Mouse (Mus musculus) gastrocnemius, postnatal 14 days (tissue): ENCODE measurements at regions not wholly inside any gene's neighbourhood (a gene's known extent, or its start where the extent isn't known, plus 50 kb on each side); places are given as distances from the start of the nearest gene placed in this dataset.

Experiments used
- DNase-seq: peaks from one replicate; pipeline ENCODE4 v3.0.0; 2021; ENCODE audit warnings: mixed read lengths
- intact Hi-C: fragments of 180-260 bp; cut with DNase I; formaldehyde crosslinking; loops from one replicate; pipeline ENCODE4 v1.15.1; 2025; ENCODE audit warnings: low total_unique reads

DNA sequence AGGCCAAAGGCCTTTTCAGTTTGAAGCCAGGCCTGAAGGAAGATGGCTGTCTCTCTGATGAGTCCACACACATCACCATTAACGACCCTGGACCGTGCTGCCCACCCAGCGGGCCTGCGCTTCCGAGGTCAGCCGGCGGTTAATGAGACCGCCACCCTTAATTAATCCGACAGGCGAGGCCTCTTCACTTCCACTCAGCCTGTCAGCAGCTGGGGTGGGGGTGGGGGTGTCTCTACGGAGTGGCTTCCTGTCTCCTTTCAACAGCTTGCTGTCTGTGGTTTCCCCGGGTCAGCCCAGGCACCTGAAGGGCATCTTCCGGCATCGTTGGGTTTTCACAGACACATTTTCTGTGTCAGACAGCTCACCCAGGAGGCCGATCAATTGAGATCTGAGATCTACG, 113.0 kb upstream of the 1700021F07Rik start:
- intact Hi-C loops = no loop called here
- DNase-seq = no peak

DNA sequence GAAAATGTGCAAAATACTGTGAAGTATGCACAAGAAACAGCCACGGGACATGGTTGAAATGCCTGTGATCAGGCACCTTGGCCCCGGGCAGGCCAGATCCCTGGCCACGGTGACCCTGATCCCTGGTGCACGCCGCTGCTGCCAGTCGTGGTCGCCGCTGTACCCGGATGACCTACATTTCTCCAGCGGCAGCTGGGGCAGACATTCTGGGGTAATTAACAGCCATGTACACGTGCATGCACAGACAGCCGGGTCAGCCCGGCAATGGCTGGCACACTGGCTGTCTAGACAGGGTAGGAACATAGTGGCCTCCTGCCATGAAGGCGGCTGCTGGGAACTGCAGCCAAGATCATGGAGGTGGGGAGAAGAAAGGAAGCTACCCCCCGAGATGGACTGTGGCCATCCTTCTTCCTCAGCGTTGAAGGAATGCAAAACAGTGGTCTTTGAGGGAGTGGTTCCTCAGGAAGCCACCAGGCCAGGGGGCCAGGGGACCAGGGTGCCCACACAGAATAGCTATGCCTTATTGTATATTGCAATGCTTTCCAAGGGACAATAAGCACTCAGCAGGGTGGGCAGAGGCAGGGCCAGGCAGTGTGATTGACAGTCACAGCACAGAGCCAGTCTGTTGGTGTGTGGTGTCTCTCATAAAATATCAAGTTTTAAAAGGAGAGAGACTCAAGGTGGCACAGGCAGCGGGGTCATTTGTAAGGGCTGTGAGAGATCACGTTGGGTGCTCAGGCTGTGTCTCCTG, 108.3 kb upstream of the 1700021F07Rik start:
- peak; percentile 56 for DNase-seq
- intact Hi-C loops = no loop called here

DNA sequence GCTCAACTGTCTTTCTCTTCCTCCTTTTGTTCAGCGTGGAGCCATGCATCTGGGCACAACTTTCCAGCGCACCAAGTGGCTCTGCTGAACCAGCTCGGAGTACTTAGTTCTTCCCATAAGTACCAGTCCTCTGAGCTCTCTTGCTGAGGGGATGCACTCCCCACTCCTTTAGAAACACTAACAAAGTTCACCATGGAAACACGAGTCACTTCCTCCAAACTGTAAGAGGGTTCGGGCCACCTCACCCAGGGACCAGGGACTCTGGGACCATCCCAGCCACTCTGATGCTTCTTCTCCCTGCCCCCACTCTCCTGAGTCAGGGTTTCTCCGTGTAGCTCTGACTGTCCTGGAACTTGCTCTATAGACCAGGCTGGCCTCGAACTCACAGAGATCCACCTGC, 107.0 kb upstream of the 1700021F07Rik start:
- intact Hi-C loops = no loop called here
- DNase-seq = no peak

DNA sequence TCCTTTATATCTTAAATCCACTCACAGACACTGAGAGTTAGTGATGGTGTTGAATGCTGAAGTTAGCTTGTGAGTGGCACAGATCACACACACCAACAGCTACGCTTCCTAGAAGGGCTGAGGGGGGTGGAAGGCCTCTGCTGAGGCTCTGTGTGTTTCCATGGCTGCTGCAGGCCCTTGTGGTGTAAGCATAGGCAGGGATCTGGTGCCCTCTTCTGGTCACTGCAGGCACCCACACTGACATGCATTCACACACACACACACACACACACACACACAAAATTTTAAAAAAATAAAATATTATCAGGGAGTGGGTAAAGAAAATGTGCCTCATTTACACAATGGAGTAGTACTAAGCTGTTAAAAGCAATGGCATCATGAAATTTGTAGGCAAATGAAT, 105.5 kb upstream of the 1700021F07Rik start:
- intact Hi-C loops = no loop called here
- no peak for DNase-seq

DNA sequence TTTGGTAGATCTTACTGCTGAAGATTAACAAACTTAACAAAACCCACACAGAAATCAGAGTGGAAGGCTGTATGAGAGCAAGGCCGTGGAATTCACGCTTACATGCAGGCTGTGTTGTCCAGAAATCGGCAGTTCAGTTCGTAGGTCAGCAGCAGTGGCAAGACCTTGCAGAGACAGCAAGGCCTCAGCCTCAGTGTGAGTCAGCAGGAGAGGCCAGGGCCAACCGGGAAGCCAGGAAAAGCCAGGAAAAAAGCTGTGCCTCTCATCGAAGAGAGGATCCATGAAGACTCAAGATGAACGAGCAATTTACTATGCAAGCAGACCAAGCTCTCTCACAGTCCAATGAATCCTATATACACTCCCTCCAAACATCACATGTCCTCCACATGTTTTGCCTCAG, 103.4 kb upstream of the 1700021F07Rik start:
- no peak for DNase-seq
- intact Hi-C loops = no loop called here

DNA sequence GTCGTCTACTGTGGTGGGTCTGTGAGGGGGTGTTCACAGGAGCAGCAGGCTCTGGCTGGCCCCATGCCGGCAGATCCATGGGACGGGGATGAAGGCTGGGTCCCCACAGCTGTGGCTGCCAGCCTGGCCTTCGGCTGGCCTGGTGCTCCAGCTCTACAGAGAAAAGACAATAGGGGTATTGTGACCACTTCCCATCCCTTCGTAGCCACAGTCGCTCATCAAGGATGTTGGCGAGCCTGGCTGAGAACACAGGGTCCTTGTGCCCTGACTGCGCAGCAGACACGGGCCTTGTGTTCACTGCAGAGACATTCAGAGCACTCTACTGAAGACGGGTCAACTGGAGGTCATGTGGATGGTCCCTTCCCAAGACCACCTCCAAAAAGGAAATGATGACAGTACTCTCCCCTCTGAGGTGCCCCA, 102.4 kb upstream of the 1700021F07Rik start:
- intact Hi-C loops = no loop called here
- DNase-seq = peak; percentile 43

DNA sequence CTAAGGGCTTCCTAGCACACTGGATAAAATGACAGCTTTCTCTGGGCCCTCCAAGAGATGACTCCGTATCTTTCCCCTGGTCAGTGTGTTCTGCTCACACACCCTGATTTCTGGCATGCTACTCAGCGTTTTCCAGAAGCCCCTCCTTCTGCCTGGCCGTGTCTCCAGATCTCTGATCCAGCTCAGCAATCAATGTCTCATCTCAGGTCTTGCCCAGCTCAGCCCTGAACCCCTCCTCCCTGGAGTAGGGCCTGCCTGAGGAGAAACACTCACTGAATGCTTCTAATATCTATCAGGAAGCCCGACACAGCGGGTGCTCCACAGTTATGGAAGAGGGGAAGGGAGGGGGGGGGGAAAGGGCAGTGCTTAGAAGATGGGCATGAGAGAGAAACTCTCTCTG, 101.9 kb upstream of the 1700021F07Rik start:
- DNase-seq = no peak
- intact Hi-C loops = no loop called here

DNA sequence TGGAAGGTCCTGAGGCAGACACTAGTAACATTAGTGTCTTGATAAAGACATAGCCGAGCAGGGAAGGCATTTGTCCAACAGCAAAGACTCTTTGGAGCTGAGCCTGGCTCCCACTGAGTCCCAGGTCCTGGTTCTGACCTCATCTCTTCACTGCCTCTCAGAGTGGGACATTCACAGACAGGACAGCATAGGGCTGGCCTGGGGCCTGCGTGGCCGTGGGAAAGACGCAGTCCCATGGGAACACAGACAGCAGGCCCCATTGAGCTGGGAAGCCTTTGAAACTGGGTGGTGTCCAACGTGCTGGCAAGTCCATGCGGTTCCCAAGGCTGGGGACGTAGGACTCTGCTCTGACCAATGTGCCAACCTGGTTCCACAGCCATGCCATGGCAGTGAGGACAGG, 97.5 kb upstream of the 1700021F07Rik start:
- intact Hi-C loops = no loop called here
- DNase-seq = no peak

DNA sequence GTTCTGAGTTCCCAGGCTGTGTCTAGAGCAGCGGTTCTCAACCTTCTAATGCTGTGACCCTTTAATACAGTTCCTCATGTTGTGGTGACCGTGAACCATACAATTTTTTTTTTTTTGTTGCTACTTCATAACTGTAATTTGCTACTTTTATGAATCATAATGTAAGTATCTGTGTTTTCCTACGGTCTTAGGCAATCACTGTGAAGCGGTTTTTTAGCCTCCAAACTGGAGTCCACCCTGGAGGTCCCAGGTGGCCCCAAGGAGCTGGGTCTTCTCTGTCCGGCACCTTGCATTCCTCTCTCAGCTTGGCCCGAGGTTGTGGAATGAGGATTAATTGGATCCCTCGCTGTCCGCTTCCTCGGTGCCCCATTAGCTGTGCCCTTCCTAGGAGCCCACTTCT, 96.6 kb upstream of the 1700021F07Rik start:
- intact Hi-C loops = no loop called here
- no peak for DNase-seq

DNA sequence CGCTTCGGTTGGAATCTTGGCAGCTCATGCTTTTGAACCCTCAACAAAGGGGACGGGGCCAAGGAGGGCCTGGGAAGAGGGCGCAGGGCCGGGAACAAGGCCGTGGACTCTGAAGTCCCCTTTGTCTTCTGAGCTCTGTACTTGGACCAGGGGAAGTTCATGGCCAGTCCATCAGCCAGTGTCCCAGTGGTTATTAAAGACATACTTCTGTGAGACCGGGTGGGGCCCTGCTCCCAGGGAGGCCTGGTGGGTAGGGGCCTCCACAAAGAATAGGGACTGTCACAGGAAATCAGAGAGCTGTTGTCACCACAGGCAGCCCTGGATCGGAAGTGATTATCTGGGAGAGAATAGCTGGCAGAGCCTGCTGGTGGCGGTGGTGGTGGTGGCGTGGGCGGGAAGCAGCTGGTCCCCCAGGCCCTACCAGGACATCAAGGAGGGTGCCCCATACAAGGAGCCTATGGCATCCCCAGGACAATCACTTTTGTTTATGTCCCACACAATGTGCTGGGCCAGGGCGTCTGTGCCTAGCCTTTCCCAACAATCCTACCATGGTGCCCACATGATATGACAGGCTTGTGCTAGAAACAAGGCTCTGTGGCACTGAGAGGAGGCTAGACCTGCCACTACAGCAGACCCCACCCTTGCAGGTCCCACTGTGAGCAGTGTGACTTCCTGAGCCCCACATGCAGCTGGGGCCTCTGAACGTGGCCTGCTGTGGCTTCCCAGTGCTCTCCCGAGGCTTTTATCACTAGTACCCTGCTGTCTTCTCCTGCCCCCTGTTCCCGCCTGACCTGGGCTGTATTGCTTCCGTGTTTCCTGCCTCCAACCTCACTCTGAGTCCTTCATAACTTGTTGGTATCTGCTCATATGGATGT, 96.0 kb upstream of the 1700021F07Rik start:
- intact Hi-C loops = no loop called here
- no peak for DNase-seq

DNA sequence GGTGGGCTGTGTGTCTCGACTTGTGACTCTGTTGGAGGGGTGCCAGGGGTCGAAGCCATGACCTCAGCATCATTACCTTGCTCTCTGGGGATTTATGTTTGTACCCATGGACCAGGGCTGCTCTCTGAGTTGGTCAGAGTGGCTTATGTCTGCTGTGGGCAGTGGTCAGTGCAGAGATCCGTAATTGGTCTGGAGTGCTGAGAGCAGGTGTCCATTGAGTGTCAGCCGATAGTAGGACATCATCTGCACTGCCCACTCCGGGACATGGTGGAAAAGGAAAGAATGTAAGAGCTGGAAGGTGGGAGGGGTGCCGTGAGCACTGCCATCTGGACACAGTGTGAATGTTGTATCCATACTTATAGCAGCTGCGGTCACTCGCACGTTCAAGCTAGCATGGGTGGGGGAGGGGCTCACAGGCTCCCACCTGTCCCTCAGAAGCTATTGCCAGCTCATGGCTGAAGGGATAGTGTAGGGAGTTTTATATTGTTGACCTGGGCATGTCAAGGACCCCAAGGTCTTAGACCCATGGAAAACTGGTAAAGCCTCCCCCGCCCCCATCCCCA, 94.4 kb upstream of the 1700021F07Rik start:
- no peak for DNase-seq
- intact Hi-C loops = no loop called here

DNA sequence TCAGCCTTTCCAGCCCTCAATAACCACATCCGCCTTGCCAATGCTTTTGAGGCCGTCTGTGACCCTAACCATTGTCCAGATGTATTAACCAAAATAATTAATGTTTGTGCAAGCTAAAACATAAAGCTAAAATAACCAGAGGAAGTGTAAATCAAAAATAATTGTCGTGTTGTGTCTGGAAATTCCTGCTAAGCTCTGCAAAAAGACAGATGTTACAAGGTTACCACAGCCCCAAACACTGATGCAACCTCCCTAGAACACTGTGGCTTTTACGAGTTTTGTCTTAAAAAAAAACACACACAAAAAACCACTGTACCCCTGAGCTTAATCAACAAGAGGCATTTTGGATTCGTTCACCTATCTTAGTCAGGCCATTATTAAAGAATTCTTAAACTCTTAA, 90.5 kb upstream of the 1700021F07Rik start:
- DNase-seq = no peak
- intact Hi-C loops = no loop called here

DNA sequence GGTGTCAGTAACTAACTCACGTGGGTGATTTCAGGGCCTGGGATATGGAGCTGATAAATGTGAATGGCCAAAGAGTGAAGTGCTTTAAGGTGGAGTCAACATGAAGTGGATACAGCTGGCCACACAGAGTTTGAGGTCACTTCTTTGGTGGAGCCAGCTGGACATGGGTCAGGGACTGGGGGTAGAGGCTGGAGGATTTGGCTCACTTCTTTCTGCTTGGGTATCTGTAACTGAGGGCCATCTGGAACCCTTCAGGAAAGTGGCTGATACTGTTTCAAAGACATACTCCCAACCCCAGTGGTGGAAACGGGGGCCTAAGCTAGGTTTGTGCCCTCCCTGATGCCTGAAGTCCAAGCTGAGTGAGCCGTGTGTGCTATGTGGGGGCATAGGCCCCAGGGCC, 90.1 kb upstream of the 1700021F07Rik start:
- DNase-seq = peak; percentile 63
- intact Hi-C loops = no loop called here

DNA sequence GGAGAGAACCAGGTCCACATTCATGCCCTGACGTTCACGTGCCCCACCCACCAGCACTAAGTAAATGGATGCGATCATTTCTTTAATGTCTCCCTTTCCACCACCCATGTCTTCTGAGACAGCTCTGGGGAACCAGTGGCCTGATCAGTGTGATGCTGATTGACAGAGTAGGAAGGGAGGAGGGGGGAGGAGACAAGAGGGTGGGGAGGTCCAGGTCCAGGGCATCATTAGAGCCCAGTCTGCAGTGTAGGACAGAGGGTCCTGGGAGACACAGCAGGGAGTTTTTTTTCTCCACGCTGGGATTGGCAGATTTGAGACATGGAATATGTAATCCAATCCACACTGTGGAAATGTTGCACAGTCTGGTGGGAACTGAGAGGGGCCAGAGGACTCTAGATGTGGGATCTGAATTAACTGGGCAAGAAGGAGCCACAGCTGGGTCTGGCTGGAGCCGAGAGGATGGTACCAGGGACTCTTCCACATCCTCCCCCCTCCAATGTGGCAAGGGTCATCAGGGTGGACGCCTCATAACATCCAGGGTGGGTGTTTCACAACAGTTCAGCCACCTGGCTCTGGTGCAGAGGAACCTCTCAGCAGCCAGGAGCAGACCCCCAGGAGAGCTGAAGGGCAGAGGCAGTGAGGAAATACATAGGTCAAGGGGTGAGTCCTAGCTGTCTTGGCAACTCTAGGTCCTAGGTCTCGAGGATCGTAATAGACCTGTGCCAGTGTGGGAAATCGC, 89.3 kb upstream of the 1700021F07Rik start:
- no peak for DNase-seq
- intact Hi-C loops = no loop called here

DNA sequence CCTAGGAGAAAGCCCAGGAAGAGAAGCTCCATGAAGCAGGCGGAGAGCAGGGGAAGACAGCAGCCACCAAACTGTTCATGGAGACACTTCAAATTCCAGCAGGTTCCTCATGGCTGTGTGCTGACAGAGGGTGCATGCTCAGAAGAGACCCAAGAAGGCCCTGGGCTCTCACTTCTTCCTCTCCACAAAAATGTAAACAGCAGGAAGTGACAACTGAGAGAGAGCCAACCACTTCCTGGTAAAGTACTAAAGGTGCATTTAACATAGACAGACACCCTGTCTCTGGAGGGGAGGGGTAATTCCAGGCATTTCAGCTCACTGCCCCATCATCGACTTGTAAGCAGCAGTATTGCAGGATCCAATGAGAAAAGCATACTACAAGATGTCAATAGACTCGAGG, 85.8 kb upstream of the 1700021F07Rik start:
- DNase-seq = no peak
- intact Hi-C loops = no loop called here

DNA sequence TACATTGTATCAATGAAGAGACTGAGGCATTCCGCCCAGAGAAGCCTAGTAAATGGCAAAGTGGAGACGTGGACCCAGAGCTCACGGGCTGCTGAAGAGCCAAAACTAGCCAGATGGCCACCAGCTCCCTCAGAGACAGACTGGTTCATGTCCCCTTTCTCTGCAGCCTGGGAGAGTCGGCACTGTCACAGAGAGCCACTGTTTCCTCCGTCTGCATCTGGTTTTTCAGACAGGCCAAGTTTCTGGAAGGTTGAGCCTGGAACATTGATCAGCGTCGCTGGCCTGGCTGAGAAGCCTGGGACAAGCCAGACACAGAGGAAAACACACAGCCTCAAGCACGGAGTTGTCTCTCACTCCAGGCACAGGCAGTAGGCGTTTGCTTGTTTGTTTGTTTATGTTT, 83.4 kb upstream of the 1700021F07Rik start:
- intact Hi-C loops = no loop called here
- no peak for DNase-seq

DNA sequence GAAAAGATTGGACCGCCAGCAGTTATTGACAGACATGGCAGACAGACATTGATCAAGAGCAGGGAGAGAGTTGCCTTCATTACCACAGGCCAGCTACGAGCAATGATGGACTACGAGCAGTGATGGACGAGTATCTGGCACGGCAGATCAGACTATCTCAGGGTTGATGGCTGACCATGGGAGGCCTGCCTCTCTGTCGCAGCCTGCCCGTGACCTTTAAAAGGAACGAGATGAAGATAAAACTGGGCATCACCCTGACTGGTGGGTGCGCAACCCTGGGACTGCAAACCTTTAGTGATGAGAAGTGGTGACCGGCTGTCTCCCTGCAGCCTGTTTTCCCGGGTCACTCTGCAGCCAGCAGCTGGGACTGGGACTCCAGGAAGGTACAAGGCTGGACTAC, 80.3 kb upstream of the 1700021F07Rik start:
- DNase-seq = no peak
- intact Hi-C loops = no loop called here

DNA sequence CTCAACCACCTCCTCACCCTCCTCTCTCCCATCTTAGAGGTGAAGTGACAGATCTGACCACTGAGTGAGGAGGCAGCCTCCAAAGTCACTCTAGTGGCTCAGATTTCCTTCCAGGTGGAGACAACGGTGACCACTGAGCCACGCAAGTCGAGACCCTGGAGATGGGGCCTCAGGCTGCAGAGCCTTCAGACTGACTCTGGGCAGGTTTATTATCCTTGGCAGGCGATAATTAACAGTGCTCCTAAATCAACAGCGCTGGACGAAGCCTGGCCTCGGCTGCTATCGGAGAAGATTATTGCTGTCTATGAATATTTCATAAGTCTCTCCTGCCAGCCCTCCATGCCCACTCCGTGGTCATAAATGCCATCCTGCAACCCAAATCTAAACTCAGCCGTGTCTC, 79.1 kb upstream of the 1700021F07Rik start:
- intact Hi-C loops = no loop called here
- no peak for DNase-seq

DNA sequence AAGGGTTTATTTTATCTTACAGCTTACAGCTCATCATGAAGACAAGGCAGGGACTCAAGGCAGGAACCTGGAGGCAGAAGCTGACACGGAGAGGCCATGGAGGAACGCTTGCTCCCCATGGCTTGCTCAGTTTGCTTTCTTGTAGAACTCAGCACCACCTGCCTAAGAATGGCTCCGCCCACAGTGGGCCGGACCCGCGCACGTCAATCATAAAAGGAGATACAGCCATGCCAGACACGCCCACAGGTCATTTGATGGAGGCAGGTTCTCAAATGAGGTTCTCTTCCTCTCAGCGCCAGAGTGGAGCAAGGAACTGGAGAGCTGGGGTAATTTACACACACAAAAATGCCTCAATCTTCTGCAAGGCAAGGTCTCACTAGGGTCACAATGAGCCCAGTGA, 78.0 kb upstream of the 1700021F07Rik start:
- no peak for DNase-seq
- intact Hi-C loops = no loop called here

DNA sequence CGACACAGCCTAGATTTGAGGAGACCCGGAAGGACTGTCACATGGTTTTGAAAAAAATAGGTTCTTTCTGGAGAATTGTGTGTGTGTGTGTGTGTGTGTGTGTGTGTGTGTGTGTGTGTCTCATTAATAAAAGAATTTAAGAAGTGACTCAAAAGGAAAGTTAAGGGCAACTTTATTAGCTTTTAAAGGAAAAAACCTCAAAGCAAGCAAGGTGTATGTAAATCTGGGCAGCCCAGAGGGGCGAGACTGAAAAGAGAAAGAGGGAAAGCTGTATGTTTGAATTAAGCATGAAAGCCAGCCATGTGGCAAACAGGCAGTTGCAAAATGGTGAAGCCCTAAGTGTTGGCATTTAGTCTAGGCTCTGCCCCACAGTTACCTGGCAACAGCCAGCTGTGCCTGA, 77.3 kb upstream of the 1700021F07Rik start:
- DNase-seq = no peak
- intact Hi-C loops = no loop called here
